Mouse (Mus musculus): ENCODE results near the gene Rag1. TPM values are rescaled to one million over a fixed set of nuclear protein-coding genes. Genes with fewer than 3 reads are reported as not detected.

Gene Rag1
- total and polyA plus RNA-seq, 3 experiments: under 0.01 TPM; not detected in 2

- Histone ChIP-seq H3K27ac (ENCODE audit: control insufficient read depth, low read depth, low read length) (no peak overlapping the region), H3K4me3 (ENCODE audit: control insufficient read depth in 1 of 2, insufficient read depth in 1 of 2, low read depth in 2 of 2, low read length in 2 of 2) (no peak overlapping the region), H3K27me3 (ENCODE audit: control insufficient read depth in 1 of 2, insufficient read depth in 2 of 2, low read length in 2 of 2) (no peaks in the 10 kb centered on the region), H3K9ac (ENCODE audit: control insufficient read depth, low read depth, low read length, poor library complexity, severe bottlenecking) (no peak overlapping the region), H3K9me3 (replicated peaks; ENCODE audit: insufficient read depth, low read length) (no peaks in the 10 kb centered on the region), H3K4me1 (ENCODE audit: control insufficient read depth in 1 of 2, insufficient read depth in 2 of 2, low read length in 2 of 2) (peaks cover 0 to 4% of the 10 kb centered on the region in 2 experiments; a peak in 2 of 4 replicates), H3K79me2 (ENCODE audit: control insufficient read depth, insufficient read depth, low read length, poor library complexity) (no peaks in the 10 kb centered on the region), H3K36me3 (ENCODE audit: control insufficient read depth in 1 of 2, insufficient read depth in 2 of 2, low read length in 2 of 2) (peaks cover 0 to 6% of the 10 kb centered on the region in 2 experiments; a peak in 2 of 4 replicates)
- TF ChIP-seq RAD21 (IDR thresholded peaks at IDR 0.05; ENCODE audit: low read depth, low read length) (no peak), MAZ (IDR thresholded peaks at IDR 0.05; ENCODE audit: low read depth, low read length) (no peak), RCOR1 (IDR thresholded peaks at IDR 0.05; ENCODE audit: low read depth, low read length) (no peak), CHD1 (IDR thresholded peaks at IDR 0.05; ENCODE audit: low read depth, low read length) (no peak), ZC3H11A (IDR thresholded peaks at IDR 0.05; ENCODE audit: low read depth, low read length) (no peak), BHLHE40 (IDR thresholded peaks at IDR 0.05; ENCODE audit: borderline replicate concordance, low read depth, low read length) (no peak), GABPA (IDR thresholded peaks at IDR 0.05; ENCODE audit: low read depth, low read length) (no peak), ZKSCAN1 (IDR thresholded peaks at IDR 0.05; ENCODE audit: low read depth, low read length) (no peak), MYC (IDR thresholded peaks at IDR 0.05; ENCODE audit: low read depth, low read length) (no peak), UBTF (IDR thresholded peaks at IDR 0.05; ENCODE audit: borderline replicate concordance, insufficient read depth, low read depth, low read length) (no peak), SIN3A (IDR thresholded peaks at IDR 0.05; ENCODE audit: low read length) (no peak), EP300 (IDR thresholded peaks at IDR 0.05; ENCODE audit: low read depth in 1 of 2, low read length in 2 of 2) (no peak), MAX (IDR thresholded peaks at IDR 0.05; ENCODE audit: low read length) (no peak), ETS1 (IDR thresholded peaks at IDR 0.05; ENCODE audit: low read depth, low read length) (no peak), GATA1 (IDR thresholded peaks at IDR 0.05; ENCODE audit: low read depth, low read length) (no peak), POLR2AphosphoS2 (IDR thresholded peaks at IDR 0.05; ENCODE audit: low read length) (no peak), CTCF (IDR thresholded peaks at IDR 0.05 in 2 of 3, conservative IDR thresholded peaks at IDR 0.05 in 1 of 3; ENCODE audit: control insufficient read depth in 1 of 3, insufficient read depth in 1 of 3, low read depth in 2 of 3, low read length in 3 of 3, poor library complexity in 1 of 3, severe bottlenecking in 1 of 3) (no peak), USF1 (IDR thresholded peaks at IDR 0.05; ENCODE audit: low read depth, low read length) (no peak)
- DNase-seq (ENCODE audit: low read depth, low spot score): no peak
These were observed 50.8 kb downstream of the Rag1 start for GRCm38 (mm10) chr2:101598190-101599181.

- no peak for DNase-seq (ENCODE audit: low read depth, low spot score)
- Histone ChIP-seq H3K9me3 (replicated peaks; ENCODE audit: insufficient read depth, low read length) (no peaks in the 10 kb centered on the region), H3K4me1 (ENCODE audit: control insufficient read depth in 1 of 2, insufficient read depth in 2 of 2, low read length in 2 of 2) (peaks cover 0 to 6% of the 10 kb centered on the region in 2 experiments; a peak in 3 of 4 replicates), H3K27me3 (ENCODE audit: control insufficient read depth in 1 of 2, insufficient read depth in 2 of 2, low read length in 2 of 2) (no peaks in the 10 kb centered on the region), H3K4me3 (ENCODE audit: control insufficient read depth in 1 of 2, insufficient read depth in 1 of 2, low read depth in 2 of 2, low read length in 2 of 2) (no peak overlapping the region), H3K27ac (ENCODE audit: control insufficient read depth, low read depth, low read length) (no peak overlapping the region), H3K9ac (ENCODE audit: control insufficient read depth, low read depth, low read length, poor library complexity, severe bottlenecking) (no peak overlapping the region), H3K36me3 (ENCODE audit: control insufficient read depth in 1 of 2, insufficient read depth in 2 of 2, low read length in 2 of 2) (peaks cover 0 to 7% of the 10 kb centered on the region in 2 experiments; a peak in 2 of 4 replicates), H3K79me2 (ENCODE audit: control insufficient read depth, insufficient read depth, low read length, poor library complexity) (no peaks in the 10 kb centered on the region)
- TF ChIP-seq RAD21 (IDR thresholded peaks at IDR 0.05; ENCODE audit: low read depth, low read length): peak; percentile 37
- no peak for TF ChIP-seq USF2 (IDR thresholded peaks at IDR 0.05; ENCODE audit: borderline replicate concordance in 1 of 2, insufficient read depth in 1 of 2, low read depth in 1 of 2, low read length in 2 of 2)
- peak in 1 of 3 experiments; percentile 28; a peak in 1 of 6 replicates for TF ChIP-seq CTCF (IDR thresholded peaks at IDR 0.05 in 2 of 3, conservative IDR thresholded peaks at IDR 0.05 in 1 of 3; ENCODE audit: control insufficient read depth in 1 of 3, insufficient read depth in 1 of 3, low read depth in 2 of 3, low read length in 3 of 3, poor library complexity in 1 of 3, severe bottlenecking in 1 of 3)
- TF ChIP-seq TAL1 (IDR thresholded peaks at IDR 0.05; ENCODE audit: low read length): no peak
These were observed 52.1 kb downstream of the Rag1 start for GRCm38 (mm10) chr2:101597186-101597585.
